ENCODE assay signal across 20 mouse cellular contexts in genomic region chr5:66715498-66715931, GRCm38 (mm10). TPM values are rescaled to one million over a fixed set of nuclear protein-coding genes. Genes with fewer than 3 reads are reported as not detected.
A peak's percentile ranks its signal among the peaks of the same experiment; 100 is the strongest.
DNase-seq lines count a peak whose midpoint lies in the region; ATAC-seq and TF ChIP-seq lines count a peak whose summit lies in the region.
"Had no signal": no experiment of that assay in that cellular context is flagged by ENCODE, and none has a peak within 500 bp of the region (broad histone marks: within the 10 kb centered on the region; RNA-seq: fewer than 3 reads in every experiment).

No protein-coding gene starts in this region.

- no peaks in the 10 kb centered on the region; the same call in 1 of the 2 replicates for H3K27me3 ChIP-seq in kidney, adult 2 months (replicated peaks; ENCODE audit: control insufficient read depth, insufficient read depth, low read length)
- H3K27me3 ChIP-seq in kidney, embryonic 15.5 days, result 0 out of 2 replicates have a peak, but pooled peaks cover 2% of the 10 kb centered on the region
- peaks cover 76% of the 10 kb centered on the region for H3K27me3 ChIP-seq in heart, embryonic 15.5 days
- H3K27me3 ChIP-seq in midbrain, embryonic 11.5 days (ENCODE audit: control insufficient read depth, insufficient read depth, low read length), result no peaks in the 10 kb centered on the region
- no peaks in the 10 kb centered on the region for H3K27me3 ChIP-seq in neural tube, embryonic 15.5 days (replicated peaks)
- H3K27me3 ChIP-seq: hindbrain, embryonic 15.5 days had no signal

- no peak overlapping the region for H3K4me2 ChIP-seq in kidney, embryonic 15.5 days
- H3K4me2 ChIP-seq in heart, embryonic 15.5 days, result no peak overlapping the region
- H3K4me2 ChIP-seq in midbrain, embryonic 11.5 days, result no peak overlapping the region
- H3K4me2 ChIP-seq in neural tube, embryonic 15.5 days, result no peak overlapping the region
- H3K4me2 ChIP-seq: hindbrain, embryonic 15.5 days had no signal

- no peak for ATAC-seq in kidney, embryonic 15.5 days (replicated peaks; ENCODE audit: low FRiP score)
- ATAC-seq in heart, embryonic 15.5 days (replicated peaks; ENCODE audit: insufficient number of reproducible peaks, insufficient read depth, low FRiP score, low read depth), result peak; percentile 55; the same call in 1 of the 2 replicates
- no peak for ATAC-seq in midbrain, embryonic 11.5 days (ENCODE audit: low FRiP score)
- ATAC-seq in neural tube, embryonic 15.5 days (ENCODE audit: low FRiP score), result no peak
- ATAC-seq: intestine, postnatal 0 days had no signal

- no peak overlapping the region for H3K9ac ChIP-seq in kidney, embryonic 15.5 days
- no peak overlapping the region for H3K9ac ChIP-seq in heart, embryonic 15.5 days
- H3K9ac ChIP-seq in midbrain, embryonic 11.5 days (ENCODE audit: low read length), result no peak overlapping the region
- no peak overlapping the region for H3K9ac ChIP-seq in neural tube, embryonic 15.5 days (replicated peaks)
- H3K9ac ChIP-seq: hindbrain, embryonic 15.5 days; liver, embryonic 14.5 days had no signal

- no peak for TF ChIP-seq CTCF in kidney, adult 2 months (conservative IDR thresholded peaks at IDR 0.05; ENCODE audit: insufficient read depth, insufficient read length, low read depth, low read length)

- H3K36me3 ChIP-seq in kidney, adult 2 months (ENCODE audit: control insufficient read depth, insufficient read depth, low read length), result no peaks in the 10 kb centered on the region
- no peaks in the 10 kb centered on the region for H3K36me3 ChIP-seq in kidney, embryonic 15.5 days
- H3K36me3 ChIP-seq in heart, embryonic 15.5 days, result no peaks in the 10 kb centered on the region
- no peaks in the 10 kb centered on the region for H3K36me3 ChIP-seq in midbrain, embryonic 11.5 days (ENCODE audit: control insufficient read depth, insufficient read depth, low read length)
- H3K36me3 ChIP-seq in neural tube, embryonic 15.5 days, result no peaks in the 10 kb centered on the region
- H3K36me3 ChIP-seq: embryonic facial prominence, embryonic 10.5 days; hindbrain, embryonic 15.5 days; midbrain, embryonic 10.5 days had no signal

- no peak for TF ChIP-seq POLR2A in kidney, adult 2 months (IDR thresholded peaks at IDR 0.05; ENCODE audit: low read depth, low read length)

- H3K4me1 ChIP-seq in kidney, adult 2 months (ENCODE audit: control insufficient read depth, insufficient read depth, low read length), result no peaks in the 10 kb centered on the region
- no peaks in the 10 kb centered on the region for H3K4me1 ChIP-seq in kidney, embryonic 15.5 days
- peaks cover 15% of the 10 kb centered on the region for H3K4me1 ChIP-seq in heart, embryonic 15.5 days (replicated peaks)
- H3K4me1 ChIP-seq in midbrain, embryonic 11.5 days (ENCODE audit: control insufficient read depth, insufficient read depth, low read length), result peaks cover 12% of the 10 kb centered on the region
- 0 out of 2 replicates have a peak, but pooled peaks cover 2% of the 10 kb centered on the region for H3K4me1 ChIP-seq in neural tube, embryonic 15.5 days
- H3K4me1 ChIP-seq: hindbrain, embryonic 15.5 days had no signal

- H3K27ac ChIP-seq in kidney, adult 2 months (ENCODE audit: insufficient read depth, low read depth, low read length), result no peak overlapping the region
- no peak overlapping the region for H3K27ac ChIP-seq in kidney, embryonic 15.5 days
- H3K27ac ChIP-seq in heart, embryonic 15.5 days, result no peak overlapping the region
- H3K27ac ChIP-seq in midbrain, embryonic 11.5 days (ENCODE audit: low read depth, low read length), result no peak overlapping the region
- no peak overlapping the region for H3K27ac ChIP-seq in neural tube, embryonic 15.5 days (replicated peaks)
- H3K27ac ChIP-seq: embryonic facial prominence, embryonic 10.5 days; hindbrain, embryonic 15.5 days; liver, embryonic 14.5 days; macrophage; midbrain, embryonic 10.5 days; stomach, postnatal 0 days had no signal

- no peaks in the 10 kb centered on the region for H3K9me3 ChIP-seq in kidney, embryonic 15.5 days (replicated peaks)
- no peaks in the 10 kb centered on the region for H3K9me3 ChIP-seq in heart, embryonic 15.5 days (replicated peaks)
- H3K9me3 ChIP-seq in midbrain, embryonic 11.5 days (ENCODE audit: control insufficient read depth, low read length), result no peaks in the 10 kb centered on the region
- no peaks in the 10 kb centered on the region for H3K9me3 ChIP-seq in neural tube, embryonic 15.5 days (replicated peaks)
- H3K9me3 ChIP-seq: embryonic facial prominence, embryonic 10.5 days; hindbrain, embryonic 15.5 days; midbrain, embryonic 10.5 days had no signal

- H3K4me3 ChIP-seq in kidney, adult 2 months (ENCODE audit: insufficient read depth, low read depth, low read length), result no peak overlapping the region
- H3K4me3 ChIP-seq in kidney, embryonic 15.5 days (replicated peaks), result no peak overlapping the region
- no peak overlapping the region for H3K4me3 ChIP-seq in heart, embryonic 15.5 days
- H3K4me3 ChIP-seq in midbrain, embryonic 11.5 days (ENCODE audit: low read depth, low read length), result no peak overlapping the region
- H3K4me3 ChIP-seq in neural tube, embryonic 15.5 days (replicated peaks), result no peak overlapping the region
- H3K4me3 ChIP-seq: embryonic facial prominence, embryonic 10.5 days; hindbrain, embryonic 15.5 days; midbrain, embryonic 10.5 days had no signal

- DNase-seq in kidney, adult 2 months, result peak; percentile 30
- peak; percentile 27 for DNase-seq in MN1 (ENCODE audit: low spot score)
- DNase-seq in lung, postnatal 10 days, result peak; percentile 59
- no peak for DNase-seq in midbrain, embryonic 11.5 days (ENCODE audit: low spot score, missing footprints)
- DNase-seq: adrenal gland, adult 2 months; B cell, adult 2 months; cerebellum, adult 9-10 months; gastrocnemius, postnatal 10 days; layer of hippocampus, postnatal 36 days; right cerebral cortex, adult 18-20 months had no signal

- WGBS in kidney, adult 2 months, result 79% methylated on average over 4 of the region's 4 CpGs
- WGBS in kidney, embryonic 15.5 days, result 69% methylated on average over 4 of the region's 4 CpGs
- 22% methylated on average over 4 of the region's 4 CpGs for WGBS in heart, embryonic 15.5 days
- WGBS in midbrain, embryonic 11.5 days, result 45% methylated on average over 4 of the region's 4 CpGs
- 45% methylated on average over 4 of the region's 4 CpGs for WGBS in neural tube, embryonic 15.5 days

RNA-seq across cellular contexts. Expression of gene Limch1, which starts 30.1 kb away (rescaled TPM):
- polyA plus RNA-seq in kidney, adult 2 months (2012; rRNA removed), result 21.5 and 27.0 TPM in 2 replicates
- 35.1 and 39.1 TPM in 2 replicates for polyA plus RNA-seq in kidney, embryonic 15.5 days (2015; fragmentation: Nextera tagmentation; extraction: Ambion mirVana)
- 26.4 and 30.2 TPM in 2 replicates for polyA plus RNA-seq in heart, embryonic 15.5 days (2015; fragmentation: Nextera tagmentation; extraction: Ambion mirVana)
- 50.0 and 50.5 TPM in 2 replicates for polyA plus RNA-seq in midbrain, embryonic 11.5 days (2014; fragmentation: Nextera tagmentation; extraction: Ambion mirVana)
- 62.0 and 63.7 TPM in 2 replicates for polyA plus RNA-seq in neural tube, embryonic 15.5 days (2015; fragmentation: Nextera tagmentation; extraction: Ambion mirVana)
- polyA plus RNA-seq: macrophage had no signal

RNA-seq across cellular contexts. Expression of gene Uchl1, which starts 39.6 kb away (rescaled TPM):
- 12.1 and 16.8 TPM in 2 replicates for polyA plus RNA-seq in kidney, adult 2 months (2012; rRNA removed)
- polyA plus RNA-seq in kidney, embryonic 15.5 days (2015; fragmentation: Nextera tagmentation; extraction: Ambion mirVana), result 67.5 and 94.5 TPM in 2 replicates
- polyA plus RNA-seq in heart, embryonic 15.5 days (2015; fragmentation: Nextera tagmentation; extraction: Ambion mirVana), result 91.4 and 116 TPM in 2 replicates
- 473 and 474 TPM in 2 replicates for polyA plus RNA-seq in midbrain, embryonic 11.5 days (2014; fragmentation: Nextera tagmentation; extraction: Ambion mirVana)
- 1,207 and 1,502 TPM in 2 replicates for polyA plus RNA-seq in neural tube, embryonic 15.5 days (2015; fragmentation: Nextera tagmentation; extraction: Ambion mirVana)
- polyA plus RNA-seq: macrophage had no signal
